Mouse (Mus musculus) cerebellum, postnatal 4 days (tissue): ENCODE data around the gene C1galt1c1.

ENCODE experiments used
- DNase-seq, 2 experiments: peaks; one replicate each; pipeline ENCODE4 v3.0.0; 2022; ENCODE audit warnings: low spot score in 2 of 2, mixed read lengths in 1 of 2

Gene C1galt1c1

GRCm38 (mm10) chrX:38634801-38635637, at the start of gene C1galt1c1:
C1galt1c1 (minus strand) TSS chrX:38635087.
- peak; percentile 75 to 83 for DNase-seq

- DNase-seq, result no peak
Measured at GRCm38 (mm10) chrX:38681972-38682371, 47.1 kb upstream of the C1galt1c1 start.

- DNase-seq, result no peak
Measured at GRCm38 (mm10) chrX:38669111-38669903, 34.4 kb upstream of the C1galt1c1 start.

GRCm38 (mm10) chrX:38656206-38656883, 21.5 kb upstream of the C1galt1c1 start:
- no peak for DNase-seq

- no peak for DNase-seq
Measured at GRCm38 (mm10) chrX:38654681-38655080, 19.8 kb upstream of the C1galt1c1 start.

- no peak for DNase-seq
Measured at GRCm38 (mm10) chrX:38653181-38653580, 18.3 kb upstream of the C1galt1c1 start.

- no peak for DNase-seq
Measured at GRCm38 (mm10) chrX:38651167-38651566, 16.3 kb upstream of the C1galt1c1 start.

- no peak for DNase-seq
Measured at GRCm38 (mm10) chrX:38650404-38651039, 15.6 kb upstream of the C1galt1c1 start.

GRCm38 (mm10) chrX:38642183-38642582, 7.3 kb upstream of the C1galt1c1 start:
- DNase-seq, result no peak

- DNase-seq, result no peak
Measured at GRCm38 (mm10) chrX:38641435-38641834, 6.5 kb upstream of the C1galt1c1 start.

- DNase-seq, result no peak
Measured at GRCm38 (mm10) chrX:38635638-38635931, 698 bp upstream of the C1galt1c1 start.

- DNase-seq, result peak in 1 of 2 experiments; percentile 1
Measured at GRCm38 (mm10) chrX:38600995-38601369, 33.9 kb downstream of the C1galt1c1 start.

GRCm38 (mm10) chrX:38600177-38600994, 34.5 kb downstream of the C1galt1c1 start, which contains the start of gene Mcts1:
Mcts1 (plus strand) TSS chrX:38600578.
- peak in 1 of 2 experiments; percentile 59 for DNase-seq

GRCm38 (mm10) chrX:38593180-38593889, 41.6 kb downstream of the C1galt1c1 start:
- DNase-seq, result peak in 1 of 2 experiments; percentile 1

GRCm38 (mm10) chrX:38591749-38592148, 43.1 kb downstream of the C1galt1c1 start:
- no peak for DNase-seq

- DNase-seq, result no peak
Measured at GRCm38 (mm10) chrX:38589827-38590226, 45.1 kb downstream of the C1galt1c1 start.

GRCm38 (mm10) chrX:38583261-38583660, 51.6 kb downstream of the C1galt1c1 start:
- DNase-seq, result no peak

- no peak for DNase-seq
Measured at GRCm38 (mm10) chrX:38581140-38581539, 53.7 kb downstream of the C1galt1c1 start.
